Mouse (Mus musculus): Measurements from ENCODE around the gene Saal1.

DNA sequence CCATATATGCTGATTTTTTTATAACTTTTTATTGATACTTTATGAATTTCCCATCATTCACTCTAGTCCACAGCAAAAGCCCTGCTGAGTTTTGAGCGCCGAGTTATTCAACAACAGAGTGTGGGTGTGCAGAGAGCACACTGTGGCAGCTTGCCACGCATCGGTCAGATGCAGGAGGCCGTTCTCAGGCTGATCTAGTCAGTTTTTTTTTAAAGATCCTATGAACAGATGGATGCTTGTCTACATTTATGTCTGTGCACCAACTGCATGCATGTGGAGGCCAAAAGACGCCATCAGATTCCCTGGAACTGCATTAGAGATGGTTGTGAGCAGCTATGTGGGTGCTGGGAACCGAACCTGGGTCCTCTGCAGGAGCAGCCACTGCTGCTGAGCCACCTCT lies 35.4 kb downstream of the Saal1 start:
- no peak for TF ChIP-seq CTCF (IDR thresholded peaks at IDR 0.05; ENCODE audit: low read depth, low read length)
- no peak for TF ChIP-seq POLR2A (IDR thresholded peaks at IDR 0.05; ENCODE audit: extremely low read depth, insufficient read depth, low read length)
